Mouse (Mus musculus): ENCODE measurements around the gene Gm5965. TPM values are rescaled to one million over a fixed set of nuclear protein-coding genes. Genes with fewer than 3 reads are reported as not detected.
"Not testable (repeated sequence)": the region's sequence is repeated elsewhere in the genome, so short reads cannot be mapped to it uniquely, and the experiment has no call there.

Gene Gm5965
- polyA plus RNA-seq (2016; fragmentation: Nextera tagmentation; extraction: Ambion mirVana) = not detected in 2 replicates

- H3K9me3 ChIP-seq = no peaks in the 10 kb centered on the region
- H3K9ac ChIP-seq (replicated peaks) = no peak within 1 kb of the TSS
- no peaks in the 10 kb centered on the region for H3K36me3 ChIP-seq
- no peak for ATAC-seq (ENCODE audit: insufficient number of reproducible peaks, insufficient read depth, low FRiP score, low TSS enrichment, low read depth)
- no peak within 1 kb of the TSS for H3K4me2 ChIP-seq
- no peaks in the 10 kb centered on the region for H3K27me3 ChIP-seq
- 83% methylated on average over 6 of the region's 6 CpGs for WGBS
- H3K4me1 ChIP-seq (replicated peaks) = no peaks in the 10 kb centered on the region
- no peak within 1 kb of the TSS for H3K4me3 ChIP-seq (replicated peaks)
- H3K27ac ChIP-seq = no peak within 1 kb of the TSS
Observed at GRCm38 (mm10) chr16:88777596-88777995, at the start of gene Gm5965. Gm5965 (plus strand) TSS chr16:88777896.

- H3K36me3 ChIP-seq = no peaks in the 10 kb centered on the region
- H3K4me1 ChIP-seq (replicated peaks) = no peaks in the 10 kb centered on the region
- H3K4me2 ChIP-seq = no peak within 1 kb of the TSS
- H3K27ac ChIP-seq = no peak within 1 kb of the TSS
- 83% methylated on average over 4 of the region's 4 CpGs for WGBS
- ATAC-seq (ENCODE audit: insufficient number of reproducible peaks, insufficient read depth, low FRiP score, low TSS enrichment, low read depth) = no peak
- H3K4me3 ChIP-seq (replicated peaks) = no peak within 1 kb of the TSS
- H3K9ac ChIP-seq (replicated peaks) = no peak within 1 kb of the TSS
- H3K9me3 ChIP-seq = no peaks in the 10 kb centered on the region
- H3K27me3 ChIP-seq = no peaks in the 10 kb centered on the region
Observed at GRCm38 (mm10) chr16:88728812-88729275, 48.9 kb upstream of the Gm5965 start, which contains the start of gene Krtap13-1. Krtap13-1 (plus strand) TSS chr16:88728862.

GRCm38 (mm10) chr16:88735391-88735790 is 42.3 kb upstream of the Gm5965 start:
- no peak for ATAC-seq (ENCODE audit: insufficient number of reproducible peaks, insufficient read depth, low FRiP score, low TSS enrichment, low read depth)
- no peak overlapping the region for H3K9ac ChIP-seq (replicated peaks)
- H3K27me3 ChIP-seq = no peaks in the 10 kb centered on the region
- no peaks in the 10 kb centered on the region for H3K9me3 ChIP-seq
- H3K4me1 ChIP-seq (replicated peaks) = no peaks in the 10 kb centered on the region
- no peak overlapping the region for H3K4me2 ChIP-seq
- no peak overlapping the region for H3K4me3 ChIP-seq (replicated peaks)
- H3K36me3 ChIP-seq = no peaks in the 10 kb centered on the region
- WGBS = 76% methylated on average over 2 of the region's 2 CpGs
- H3K27ac ChIP-seq = no peak overlapping the region

GRCm38 (mm10) chr16:88744750-88745340 is 32.9 kb upstream of the Gm5965 start:
- no peaks in the 10 kb centered on the region for H3K36me3 ChIP-seq
- no peaks in the 10 kb centered on the region for H3K27me3 ChIP-seq
- H3K27ac ChIP-seq = no peak overlapping the region
- ATAC-seq (ENCODE audit: insufficient number of reproducible peaks, insufficient read depth, low FRiP score, low TSS enrichment, low read depth) = no peak
- no peak overlapping the region for H3K4me2 ChIP-seq
- H3K9me3 ChIP-seq = no peaks in the 10 kb centered on the region
- H3K4me3 ChIP-seq (replicated peaks) = no peak overlapping the region
- 87% methylated on average over 4 of the region's 4 CpGs for WGBS
- 0 out of 2 replicates have a peak, but pooled peaks cover 6% of the 10 kb centered on the region for H3K4me1 ChIP-seq (replicated peaks)
- H3K9ac ChIP-seq (replicated peaks) = no peak overlapping the region

- H3K27me3 ChIP-seq = no peaks in the 10 kb centered on the region
- 0 out of 2 replicates have a peak, but pooled peaks cover 6% of the 10 kb centered on the region for H3K4me1 ChIP-seq (replicated peaks)
- no peak overlapping the region for H3K27ac ChIP-seq
- H3K9me3 ChIP-seq = no peaks in the 10 kb centered on the region
- H3K9ac ChIP-seq (replicated peaks) = no peak overlapping the region
- no peak overlapping the region for H3K4me2 ChIP-seq
- no peak for ATAC-seq (ENCODE audit: insufficient number of reproducible peaks, insufficient read depth, low FRiP score, low TSS enrichment, low read depth)
- WGBS = 33% methylated on average over 4 of the region's 4 CpGs
- H3K36me3 ChIP-seq = no peaks in the 10 kb centered on the region
- H3K4me3 ChIP-seq (replicated peaks) = no peak overlapping the region
Observed at GRCm38 (mm10) chr16:88747943-88748342, 29.8 kb upstream of the Gm5965 start.

GRCm38 (mm10) chr16:88751535-88751934 is 26.2 kb upstream of the Gm5965 start, which contains the start of gene Krtap13:
Krtap13 (minus strand) TSS chr16:88751635.
- H3K4me3 ChIP-seq (replicated peaks); ATAC-seq (ENCODE audit: insufficient number of reproducible peaks, insufficient read depth, low FRiP score, low TSS enrichment, low read depth); H3K36me3 ChIP-seq; H3K27ac ChIP-seq; H3K9me3 ChIP-seq; H3K4me2 ChIP-seq; H3K27me3 ChIP-seq; H3K4me1 ChIP-seq (replicated peaks); H3K9ac ChIP-seq (replicated peaks): not testable (repeated sequence)
- 77% methylated on average over 3 of the region's 3 CpGs for WGBS

GRCm38 (mm10) chr16:88758547-88758946 is 19.1 kb upstream of the Gm5965 start, which contains the start of gene 2310034C09Rik:
2310034C09Rik (plus strand) TSS chr16:88758847.
- H3K4me2 ChIP-seq; H3K36me3 ChIP-seq; H3K9me3 ChIP-seq; H3K9ac ChIP-seq (replicated peaks); H3K27me3 ChIP-seq; H3K4me1 ChIP-seq (replicated peaks); H3K4me3 ChIP-seq (replicated peaks); ATAC-seq (ENCODE audit: insufficient number of reproducible peaks, insufficient read depth, low FRiP score, low TSS enrichment, low read depth); H3K27ac ChIP-seq: not testable (repeated sequence)
- WGBS = 92% methylated on average over 3 of the region's 3 CpGs

- H3K9me3 ChIP-seq = no peaks in the 10 kb centered on the region
- H3K4me1 ChIP-seq (replicated peaks) = no peaks in the 10 kb centered on the region
- no peak within 1 kb of the TSS for H3K4me3 ChIP-seq (replicated peaks)
- H3K27ac ChIP-seq = no peak within 1 kb of the TSS
- H3K27me3 ChIP-seq = no peaks in the 10 kb centered on the region
- no peak within 1 kb of the TSS for H3K4me2 ChIP-seq
- ATAC-seq (ENCODE audit: insufficient number of reproducible peaks, insufficient read depth, low FRiP score, low TSS enrichment, low read depth) = no peak
- 80% methylated on average over 2 of the region's 2 CpGs for WGBS
- H3K9ac ChIP-seq (replicated peaks) = no peak within 1 kb of the TSS
- H3K36me3 ChIP-seq = no peaks in the 10 kb centered on the region
Observed at GRCm38 (mm10) chr16:88774106-88774505, 3.6 kb upstream of the Gm5965 start, which contains the start of gene 2310057N15Rik. 2310057N15Rik (minus strand) TSS chr16:88774206.

GRCm38 (mm10) chr16:88786786-88787185 is 9.1 kb downstream of the Gm5965 start:
- H3K9ac ChIP-seq (replicated peaks) = no peak overlapping the region
- 81% methylated on average over 2 of the region's 2 CpGs for WGBS
- H3K27ac ChIP-seq = no peak overlapping the region
- H3K4me2 ChIP-seq = no peak overlapping the region
- no peaks in the 10 kb centered on the region for H3K4me1 ChIP-seq (replicated peaks)
- H3K36me3 ChIP-seq = no peaks in the 10 kb centered on the region
- no peak overlapping the region for H3K4me3 ChIP-seq (replicated peaks)
- ATAC-seq (ENCODE audit: insufficient number of reproducible peaks, insufficient read depth, low FRiP score, low TSS enrichment, low read depth) = no peak
- H3K9me3 ChIP-seq = no peaks in the 10 kb centered on the region
- no peaks in the 10 kb centered on the region for H3K27me3 ChIP-seq

- no peak within 1 kb of the TSS for H3K4me2 ChIP-seq
- no peak for ATAC-seq (ENCODE audit: insufficient number of reproducible peaks, insufficient read depth, low FRiP score, low TSS enrichment, low read depth)
- H3K9ac ChIP-seq (replicated peaks) = no peak within 1 kb of the TSS
- no peak within 1 kb of the TSS for H3K4me3 ChIP-seq (replicated peaks)
- no peaks in the 10 kb centered on the region for H3K27me3 ChIP-seq
- H3K27ac ChIP-seq = no peak within 1 kb of the TSS
- H3K9me3 ChIP-seq = no peaks in the 10 kb centered on the region
- 71% methylated on average over 2 of the region's 2 CpGs for WGBS
- no peaks in the 10 kb centered on the region for H3K4me1 ChIP-seq (replicated peaks)
- H3K36me3 ChIP-seq = no peaks in the 10 kb centered on the region
Observed at GRCm38 (mm10) chr16:88811827-88812226, 34.1 kb downstream of the Gm5965 start, which contains the start of gene Gm20741. Gm20741 (minus strand) TSS chr16:88812220.

GRCm38 (mm10) chr16:88820066-88820465 is 42.4 kb downstream of the Gm5965 start, which contains the start of gene Krtap15:
Krtap15 (plus strand) TSS chr16:88820215.
- H3K4me2 ChIP-seq = no peak within 1 kb of the TSS
- no peaks in the 10 kb centered on the region for H3K36me3 ChIP-seq
- no peak within 1 kb of the TSS for H3K9ac ChIP-seq (replicated peaks)
- H3K9me3 ChIP-seq = no peaks in the 10 kb centered on the region
- H3K4me1 ChIP-seq (replicated peaks) = no peaks in the 10 kb centered on the region
- WGBS = 86% methylated on average over 3 of the region's 3 CpGs
- no peaks in the 10 kb centered on the region; the same call in 1 of the 2 replicates for H3K27me3 ChIP-seq
- no peak within 1 kb of the TSS for H3K4me3 ChIP-seq (replicated peaks)
- no peak within 1 kb of the TSS for H3K27ac ChIP-seq
- ATAC-seq (ENCODE audit: insufficient number of reproducible peaks, insufficient read depth, low FRiP score, low TSS enrichment, low read depth) = no peak
